Mouse (Mus musculus): Measurements from ENCODE around the gene C3.

GRCm38 (mm10) chr17:57230728-57231125, 2.8 kb upstream of the C3 start:
- TF ChIP-seq CTCF (IDR thresholded peaks at IDR 0.05; ENCODE audit: borderline replicate concordance, extremely low read depth, insufficient read depth, insufficient read length) = no peak
- TF ChIP-seq POLR2A (IDR thresholded peaks at IDR 0.05; ENCODE audit: borderline replicate concordance, extremely low read depth, insufficient read depth, insufficient read length, poor library complexity, severe bottlenecking) = no peak

All from brain, embryonic 14.5 days (tissue).